Mouse (Mus musculus): ENCODE results near the gene Unc80. TPM values are rescaled to one million over a fixed set of nuclear protein-coding genes. Genes with fewer than 3 reads are reported as not detected.

Gene Unc80
- polyA plus RNA-seq, 1 experiment from 2014 or later: 6.3 TPM

- no peak overlapping the region for H3K27ac ChIP-seq (replicated peaks; ENCODE audit: low read depth, low read length)
- H3K36me3 ChIP-seq (ENCODE audit: control insufficient read depth, insufficient read depth, low read length): peaks cover 14% of the 10 kb centered on the region; the same call in 1 of the 2 replicates
- H3K4me2 ChIP-seq (ENCODE audit: low read length): no peak overlapping the region
- peaks cover 11% of the 10 kb centered on the region for H3K4me1 ChIP-seq (ENCODE audit: control insufficient read depth, insufficient read depth, low read length)
- 91% methylated on average over 4 of the region's 4 CpGs for WGBS
- no peaks in the 10 kb centered on the region for H3K27me3 ChIP-seq (ENCODE audit: control insufficient read depth, insufficient read depth, low read length)
- H3K9me3 ChIP-seq (ENCODE audit: control insufficient read depth, low read length): no peaks in the 10 kb centered on the region
- no peak for ATAC-seq (ENCODE audit: low FRiP score, low TSS enrichment)
- no peak overlapping the region for H3K4me3 ChIP-seq (replicated peaks; ENCODE audit: low read depth, low read length)
- no peak for DNase-seq
- H3K9ac ChIP-seq (replicated peaks; ENCODE audit: low read length): no peak overlapping the region
These were observed 234.6 kb downstream of the Unc80 start for GRCm38 (mm10) chr1:66702623-66703345.

- Histone ChIP-seq H3K9ac (replicated peaks; ENCODE audit: low read length) (no peak overlapping the region), H3K4me3 (replicated peaks; ENCODE audit: low read depth, low read length) (no peak overlapping the region), H3K9me3 (ENCODE audit: control insufficient read depth, low read length) (no peaks in the 10 kb centered on the region), H3K4me2 (ENCODE audit: low read length) (no peak overlapping the region), H3K36me3 (ENCODE audit: control insufficient read depth, insufficient read depth, low read length) (peaks cover 20% of the 10 kb centered on the region), H3K27me3 (ENCODE audit: control insufficient read depth, insufficient read depth, low read length) (no peaks in the 10 kb centered on the region), H3K27ac (replicated peaks; ENCODE audit: low read depth, low read length) (no peak overlapping the region), H3K4me1 (ENCODE audit: control insufficient read depth, insufficient read depth, low read length) (peaks cover 11% of the 10 kb centered on the region)
- DNase-seq (no peak), ATAC-seq (ENCODE audit: low FRiP score, low TSS enrichment) (no peak)
- 68% methylated on average over 6 of the region's 6 CpGs for WGBS
These were observed 236.4 kb downstream of the Unc80 start for GRCm38 (mm10) chr1:66704523-66704922.

- DNase-seq (no peak), ATAC-seq (ENCODE audit: low FRiP score, low TSS enrichment) (no peak)
- Histone ChIP-seq H3K4me2 (ENCODE audit: low read length) (no peak overlapping the region), H3K27ac (replicated peaks; ENCODE audit: low read depth, low read length) (no peak overlapping the region), H3K4me3 (replicated peaks; ENCODE audit: low read depth, low read length) (no peak overlapping the region), H3K4me1 (ENCODE audit: control insufficient read depth, insufficient read depth, low read length) (no peaks in the 10 kb centered on the region), H3K9me3 (ENCODE audit: control insufficient read depth, low read length) (no peaks in the 10 kb centered on the region), H3K36me3 (ENCODE audit: control insufficient read depth, insufficient read depth, low read length) (peaks cover 38% of the 10 kb centered on the region), H3K27me3 (ENCODE audit: control insufficient read depth, insufficient read depth, low read length) (no peaks in the 10 kb centered on the region), H3K9ac (replicated peaks; ENCODE audit: low read length) (no peak overlapping the region)
- 99% methylated on average over 3 of the region's 3 CpGs for whole genome bisulfite sequencing
These were observed 244.7 kb downstream of the Unc80 start for GRCm38 (mm10) chr1:66712859-66713258.

- ATAC-seq (ENCODE audit: low FRiP score, low TSS enrichment): no peak
- no peak for DNase-seq
- Histone ChIP-seq H3K4me1 (ENCODE audit: control insufficient read depth, insufficient read depth, low read length) (no peaks in the 10 kb centered on the region), H3K36me3 (ENCODE audit: control insufficient read depth, insufficient read depth, low read length) (peaks cover 32% of the 10 kb centered on the region), H3K9me3 (ENCODE audit: control insufficient read depth, low read length) (no peaks in the 10 kb centered on the region), H3K27ac (replicated peaks; ENCODE audit: low read depth, low read length) (no peak overlapping the region), H3K9ac (replicated peaks; ENCODE audit: low read length) (no peak overlapping the region), H3K4me3 (replicated peaks; ENCODE audit: low read depth, low read length) (no peak overlapping the region), H3K27me3 (ENCODE audit: control insufficient read depth, insufficient read depth, low read length) (no peaks in the 10 kb centered on the region), H3K4me2 (ENCODE audit: low read length) (no peak overlapping the region)
- 89% methylated on average over 1 of the region's 1 CpGs for WGBS
These were observed 262.4 kb downstream of the Unc80 start for GRCm38 (mm10) chr1:66730581-66730980.

Other genes with a start within 250 kb of the Unc80 start
- 36.4 and 36.8 TPM in 2 replicates for gene Rpe, start 232.5 kb downstream of the Unc80 start, polyA plus RNA-seq (2014; fragmentation: Nextera tagmentation; extraction: Ambion mirVana)

Measured in midbrain, embryonic 14.5 days (tissue).